ENCODE assay signal across 9 mouse cellular contexts in genomic region chr1:120119389-120119788, GRCm38 (mm10). TPM values are rescaled to one million over a fixed set of nuclear protein-coding genes. Genes with fewer than 3 reads are reported as not detected.
DNase-seq lines count a peak whose midpoint lies in the region; ATAC-seq and TF ChIP-seq lines count a peak whose summit lies in the region.
"Had no signal": no experiment of that assay in that cellular context is flagged by ENCODE, and none has a peak within 500 bp of the region (broad histone marks: within the 10 kb centered on the region; RNA-seq: fewer than 3 reads in every experiment).

No protein-coding gene starts in this region.

- no peaks in the 10 kb centered on the region for H3K9me3 ChIP-seq in kidney, postnatal 0 days (replicated peaks; ENCODE audit: low read length)
- peaks cover 5% of the 10 kb centered on the region; the same call in 1 of the 2 replicates for H3K9me3 ChIP-seq in embryonic facial prominence, embryonic 13.5 days
- H3K9me3 ChIP-seq in hindbrain, embryonic 16.5 days (ENCODE audit: control insufficient read depth, low read length), result peaks cover 1% of the 10 kb centered on the region

- H3K4me1 ChIP-seq in kidney, postnatal 0 days (replicated peaks; ENCODE audit: insufficient read depth, low read length), result peaks cover 14% of the 10 kb centered on the region
- peaks cover 28% of the 10 kb centered on the region for H3K4me1 ChIP-seq in embryonic facial prominence, embryonic 13.5 days
- peaks cover 19% of the 10 kb centered on the region for H3K4me1 ChIP-seq in hindbrain, embryonic 16.5 days (ENCODE audit: control insufficient read depth, insufficient read depth, low read depth, low read length)

- H3ac ChIP-seq in myocyte (ENCODE audit: control insufficient read depth, insufficient read length), result no peak overlapping the region

- H3K4me2 ChIP-seq in kidney, postnatal 0 days (ENCODE audit: low read length), result peak overlapping the region; percentile 76
- H3K4me2 ChIP-seq in embryonic facial prominence, embryonic 13.5 days, result peak overlapping the region; percentile 77
- peak overlapping the region; percentile 72 for H3K4me2 ChIP-seq in hindbrain, embryonic 16.5 days (ENCODE audit: low read length)
- H3K4me2 ChIP-seq in myocyte (ENCODE audit: low read depth), result peak overlapping the region; percentile 87

- 0 out of 2 replicates have a peak overlapping the region, but pooled peaks have one; percentile 55 for H3K4me3 ChIP-seq in kidney, postnatal 0 days (replicated peaks; ENCODE audit: low read depth, low read length)
- H3K4me3 ChIP-seq in embryonic facial prominence, embryonic 13.5 days, result peak overlapping the region; percentile 65; the same call in 1 of the 2 replicates
- peak overlapping the region; percentile 74 for H3K4me3 ChIP-seq in hindbrain, embryonic 16.5 days (ENCODE audit: low read length)
- H3K4me3 ChIP-seq in myocyte, result peak overlapping the region; percentile 94

- peaks cover 21% of the 10 kb centered on the region for H3K36me3 ChIP-seq in kidney, postnatal 0 days (ENCODE audit: insufficient read depth, low read length)
- H3K36me3 ChIP-seq in embryonic facial prominence, embryonic 13.5 days, result peaks cover 20% of the 10 kb centered on the region
- peaks cover 13% of the 10 kb centered on the region for H3K36me3 ChIP-seq in hindbrain, embryonic 16.5 days (ENCODE audit: control insufficient read depth, insufficient read depth, low read length)
- peaks cover 20% of the 10 kb centered on the region for H3K36me3 ChIP-seq in myocyte (ENCODE audit: control insufficient read depth, insufficient read depth)

- H3K27me3 ChIP-seq in kidney, postnatal 0 days (ENCODE audit: insufficient read depth, low read length), result no peaks in the 10 kb centered on the region
- no peaks in the 10 kb centered on the region for H3K27me3 ChIP-seq in embryonic facial prominence, embryonic 13.5 days
- H3K27me3 ChIP-seq in hindbrain, embryonic 16.5 days (replicated peaks; ENCODE audit: control insufficient read depth, insufficient read depth, low read length), result no peaks in the 10 kb centered on the region
- no peaks in the 10 kb centered on the region for H3K27me3 ChIP-seq in myocyte (ENCODE audit: control insufficient read depth, insufficient read depth, insufficient read length)

- H3K9ac ChIP-seq in kidney, postnatal 0 days (ENCODE audit: low read depth, low read length), result peak overlapping the region; percentile 65; the same call in 1 of the 2 replicates
- H3K9ac ChIP-seq in embryonic facial prominence, embryonic 13.5 days, result peak overlapping the region; percentile 81; the same call in 1 of the 2 replicates
- H3K9ac ChIP-seq in hindbrain, embryonic 16.5 days (ENCODE audit: low read depth, low read length), result peak overlapping the region; percentile 80

- ATAC-seq in kidney, postnatal 0 days (replicated peaks; ENCODE audit: low FRiP score, low read depth), result no peak
- ATAC-seq in embryonic facial prominence, embryonic 13.5 days (ENCODE audit: insufficient number of reproducible peaks, insufficient read depth, low FRiP score, low TSS enrichment, low read depth), result no peak
- no peak for ATAC-seq in hindbrain, embryonic 16.5 days
- ATAC-seq: inflammation-experienced regulatory T-cells, adult 6 months had no signal

- DNase-seq in kidney, postnatal 0 days (ENCODE audit: low spot score), result no peak
- no peak for DNase-seq in kidney, postnatal 25 days
- DNase-seq in frontal cortex, postnatal 36 days (ENCODE audit: low spot score in 2 of 2), result no peak
- DNase-seq in T-cell, adult 2 months (ENCODE audit: low spot score), result no peak
- no peak for DNase-seq in layer of hippocampus, postnatal 36 days

- TF ChIP-seq CTCF in kidney, postnatal 0 days (IDR thresholded peaks at IDR 0.05; ENCODE audit: low read depth), result no peak

- H3K27ac ChIP-seq in kidney, postnatal 0 days, result 0 out of 2 replicates have a peak overlapping the region, but pooled peaks have one; percentile 90
- H3K27ac ChIP-seq in embryonic facial prominence, embryonic 13.5 days, result no peak overlapping the region
- H3K27ac ChIP-seq in hindbrain, embryonic 16.5 days (ENCODE audit: low read depth, low read length), result peak overlapping the region; percentile 92

- TF ChIP-seq POLR2A in myocyte (IDR thresholded peaks at IDR 0.05; ENCODE audit: insufficient read length, low read depth), result no peak

- peaks cover 26% of the 10 kb centered on the region for H3K79me2 ChIP-seq in myocyte (ENCODE audit: control insufficient read depth, insufficient read depth)

- 81% methylated on average over 4 of the region's 4 CpGs for WGBS in kidney, postnatal 0 days
- 92% methylated on average over 4 of the region's 4 CpGs for WGBS in embryonic facial prominence, embryonic 13.5 days
- 56% methylated on average over 4 of the region's 4 CpGs for WGBS in hindbrain, embryonic 16.5 days

TF ChIP-seq in myocyte, 11 proteins besides CTCF, POLR2A, EP300 and RAD21:
- no peak for TF ChIP-seq POLR2AphosphoS2 (IDR thresholded peaks at IDR 0.05; ENCODE audit: insufficient read length, low read depth)
- TF ChIP-seq REST (IDR thresholded peaks at IDR 0.05; ENCODE audit: insufficient read depth, insufficient read length), result no peak
- TF ChIP-seq CEBPB (IDR thresholded peaks at IDR 0.05; ENCODE audit: insufficient read depth, poor library complexity, severe bottlenecking), result no peak
- TF ChIP-seq SRF (IDR thresholded peaks at IDR 0.05; ENCODE audit: control insufficient read depth, insufficient read length, low read depth), result no peak
- TF ChIP-seq USF1 (IDR thresholded peaks at IDR 0.05; ENCODE audit: low read depth), result no peak

RNA-seq across cellular contexts. Expression of gene Dbi, which starts 1.5 kb away (rescaled TPM):
- 1,314 and 1,400 TPM in 2 replicates for polyA plus RNA-seq in kidney, postnatal 0 days (2015; fragmentation: Nextera tagmentation; extraction: Ambion mirVana)
- 607 and 644 TPM in 2 replicates for polyA plus RNA-seq in embryonic facial prominence, embryonic 13.5 days (2015; fragmentation: Nextera tagmentation; extraction: Ambion mirVana)
- 1,503 and 1,756 TPM in 2 replicates for polyA plus RNA-seq in hindbrain, embryonic 16.5 days (2015; fragmentation: Nextera tagmentation; extraction: Ambion mirVana)
- polyA plus RNA-seq in myocyte (2012; fragmentation: generic; extraction: Trizol), result 698 TPM
- total RNA-seq in layer of hippocampus, postnatal 36 days (2021), result 100 to 1,000 TPM; 379 to 403 TPM

RNA-seq across cellular contexts. Expression of gene 3110009E18Rik, which starts 1.6 kb away (rescaled TPM):
- 19.3 and 22.5 TPM in 2 replicates for polyA plus RNA-seq in kidney, postnatal 0 days (2015; fragmentation: Nextera tagmentation; extraction: Ambion mirVana)
- 22.9 and 26.6 TPM in 2 replicates for polyA plus RNA-seq in embryonic facial prominence, embryonic 13.5 days (2015; fragmentation: Nextera tagmentation; extraction: Ambion mirVana)
- 9.3 and 13.3 TPM in 2 replicates for polyA plus RNA-seq in hindbrain, embryonic 16.5 days (2015; fragmentation: Nextera tagmentation; extraction: Ambion mirVana)
- 18.2 TPM for polyA plus RNA-seq in myocyte (2012; fragmentation: generic; extraction: Trizol)
- total RNA-seq in layer of hippocampus, postnatal 36 days (2021), result 1 to 10 TPM; 6.0 to 8.6 TPM

RNA-seq across cellular contexts. Expression of gene Tmem37, which starts 45.5 kb away (rescaled TPM):
- 166 and 180 TPM in 2 replicates for polyA plus RNA-seq in kidney, postnatal 0 days (2015; fragmentation: Nextera tagmentation; extraction: Ambion mirVana)
- 5.5 and 10.0 TPM in 2 replicates for polyA plus RNA-seq in embryonic facial prominence, embryonic 13.5 days (2015; fragmentation: Nextera tagmentation; extraction: Ambion mirVana)
- 7.7 and 10.1 TPM in 2 replicates for polyA plus RNA-seq in hindbrain, embryonic 16.5 days (2015; fragmentation: Nextera tagmentation; extraction: Ambion mirVana)
- 80.4 TPM for polyA plus RNA-seq in myocyte (2012; fragmentation: generic; extraction: Trizol)
- total RNA-seq in layer of hippocampus, postnatal 36 days (2021), result 1 to 10 TPM in 1 of 2 experiments, under 1 TPM in 1; 0.58 to 1.1 TPM
